Mouse (Mus musculus): ENCODE measurements around the gene Fut9. TPM values are rescaled to one million over a fixed set of nuclear protein-coding genes. Genes with fewer than 3 reads are reported as not detected.

Gene Fut9
- polyA plus RNA-seq (2017; shearing (Covaris generic)) = not detected

GRCm38 (mm10) chr4:25799476-25800283, at the start of gene Fut9:
Fut9 (minus strand) TSS chr4:25800244.

